Mouse (Mus musculus): Measurements from ENCODE around the gene Snx29.

DNA sequence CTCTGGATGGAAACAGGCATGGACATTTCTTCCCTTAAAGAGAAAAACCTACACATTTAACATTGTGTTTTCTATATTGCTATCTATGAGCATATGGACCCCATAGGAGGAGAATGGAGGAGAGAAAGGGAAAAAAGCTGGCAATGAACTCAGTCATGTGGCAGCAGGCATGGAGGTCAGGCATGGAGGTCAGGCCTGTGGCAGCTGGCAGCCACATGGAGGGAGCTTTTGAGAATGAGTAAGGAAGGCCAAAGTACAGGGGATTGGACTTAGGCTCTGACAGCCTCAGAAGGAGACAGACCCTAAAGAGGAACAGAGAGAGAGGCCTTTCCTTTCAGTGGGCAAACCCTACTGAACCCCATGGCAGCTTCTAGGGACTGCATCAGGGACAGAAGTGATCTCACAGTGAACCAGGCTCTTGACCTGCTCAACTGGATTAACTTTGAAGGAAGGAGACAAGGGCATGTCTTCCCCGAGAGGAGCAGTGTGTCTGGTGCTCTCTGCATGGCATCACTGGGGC, 325.5 kb downstream of the Snx29 start:
- no peak for TF ChIP-seq CTCF (IDR thresholded peaks at IDR 0.05; ENCODE audit: borderline replicate concordance, extremely low read depth, insufficient read depth, insufficient read length)
- no peak for TF ChIP-seq POLR2A (IDR thresholded peaks at IDR 0.05; ENCODE audit: borderline replicate concordance, extremely low read depth, insufficient read depth, insufficient read length, poor library complexity, severe bottlenecking)
